Mouse (Mus musculus) neural tube, embryonic 14.5 days (tissue): ENCODE data around the gene Arhgef26. TPM values are rescaled to one million over a fixed set of nuclear protein-coding genes. Genes with fewer than 3 reads are reported as not detected.

Experiments used
- ATAC-seq: fragments of 200-750 bp; cut with Nextera tagmentation; 2 replicates; pipeline ENCODE4 v1.8.0; 2017; ENCODE audit warnings: low read depth, mild to moderate bottlenecking, moderate TSS enrichment, moderate library complexity
- H3K27ac ChIP-seq: fragments of 300-500 bp; sonication (generic); 2 replicates; pipeline ENCODE4 v1.5.1; 2014; ENCODE audit warnings: low read depth, mild to moderate bottlenecking, control low read depth, low read length, moderate library complexity, mixed read lengths
- H3K27me3 ChIP-seq: fragments of 300-500 bp; sonication (generic); 2 replicates; pipeline ENCODE4 v1.6.1; 2014; ENCODE audit warnings: low read length; ENCODE audit not compliant: control insufficient read depth, insufficient read depth
- H3K36me3 ChIP-seq: fragments of 300-500 bp; sonication (generic); 2 replicates; pipeline ENCODE4 v1.6.1; 2014; ENCODE audit warnings: low read length, mixed read lengths; ENCODE audit not compliant: control insufficient read depth, insufficient read depth
- H3K4me1 ChIP-seq: fragments of 300-500 bp; sonication (generic); 2 replicates; pipeline ENCODE4 v1.6.1; 2014; ENCODE audit warnings: low read length; ENCODE audit not compliant: control insufficient read depth, insufficient read depth
- H3K4me2 ChIP-seq: fragments of 300-500 bp; sonication (generic); 2 replicates; pipeline ENCODE4 v1.6.1; 2014; ENCODE audit warnings: mild to moderate bottlenecking, low read depth, low read length, control low read depth
- H3K4me3 ChIP-seq: fragments of 300-500 bp; sonication (generic); 2 replicates; pipeline ENCODE4 v1.5.1; 2014; ENCODE audit warnings: low read depth, low read length, control low read depth, mixed read lengths
- H3K9ac ChIP-seq: fragments of 300-500 bp; sonication (generic); replicated peaks from 2 replicates; pipeline ENCODE4 v1.6.1; 2014; ENCODE audit warnings: low read depth, mild to moderate bottlenecking, control low read depth, low read length, mixed read lengths
- H3K9me3 ChIP-seq: fragments of 300-500 bp; sonication (generic); 2 replicates; pipeline ENCODE4 v1.6.1; 2016; ENCODE audit warnings: low read length; ENCODE audit not compliant: control insufficient read depth
- WGBS: fragments of 180-500 bp; shearing (Covaris S2); extraction: QIAGEN DNeasy Blood & Tissue Kit; methylation state at CpG from one replicate; pipeline ENCODE4 v1.1.7; 2014; 5-methylcytosine and 5-hydroxymethylcytosine counted together
- polyA plus RNA-seq: library from polyadenylated mRNA; unstranded; fragments of >200 nt; fragmentation: Nextera tagmentation; extraction: Ambion mirVana; gene quantifications from 2 replicates; pipeline ENCODE4 v1.2.1, GENCODE M21; 2014

The Arhgef26 gene
- polyA plus RNA-seq, result 11.4 and 11.7 TPM in 2 replicates

GRCm38 (mm10) chr3:62338044-62338443, at the start of gene Arhgef26:
TSS of gene Arhgef26 (plus strand) at chr3:62338344.
- peak within 1 kb of the TSS; percentile 70 for H3K9ac ChIP-seq
- no peaks in the 10 kb centered on the region for H3K9me3 ChIP-seq
- 87% methylated on average over 3 of the region's 3 CpGs for WGBS
- peak within 1 kb of the TSS; percentile 69 for H3K4me2 ChIP-seq
- H3K4me3 ChIP-seq, result peak within 1 kb of the TSS; percentile 75
- H3K27me3 ChIP-seq, result no peaks in the 10 kb centered on the region
- no peaks in the 10 kb centered on the region for H3K36me3 ChIP-seq
- H3K27ac ChIP-seq, result peak within 1 kb of the TSS; percentile 10; the same call in 1 of the 2 replicates
- 0 out of 2 replicates have a peak, but pooled peaks cover 2% of the 10 kb centered on the region for H3K4me1 ChIP-seq
- ATAC-seq, result no peak

GRCm38 (mm10) chr3:62310493-62310892, 27.7 kb upstream of the Arhgef26 start:
- no peak for ATAC-seq
- Histone ChIP-seq H3K4me3 (no peak overlapping the region), H3K36me3 (no peaks in the 10 kb centered on the region), H3K4me2 (no peak overlapping the region), H3K4me1 (no peaks in the 10 kb centered on the region), H3K9me3 (no peaks in the 10 kb centered on the region), H3K9ac (no peak overlapping the region), H3K27ac (no peak overlapping the region), H3K27me3 (no peaks in the 10 kb centered on the region)
- 88% methylated on average over 3 of the region's 3 CpGs for WGBS

- no peak overlapping the region for H3K4me2 ChIP-seq
- H3K9me3 ChIP-seq, result no peaks in the 10 kb centered on the region
- H3K27ac ChIP-seq, result no peak overlapping the region
- H3K4me3 ChIP-seq, result no peak overlapping the region
- H3K4me1 ChIP-seq, result no peaks in the 10 kb centered on the region
- 96% methylated on average over 5 of the region's 5 CpGs for WGBS
- no peak overlapping the region for H3K9ac ChIP-seq
- peak; percentile 44; the same call in 1 of the 2 replicates for ATAC-seq
- H3K36me3 ChIP-seq, result no peaks in the 10 kb centered on the region
- no peaks in the 10 kb centered on the region for H3K27me3 ChIP-seq
These were observed 26.9 kb upstream of the Arhgef26 start for GRCm38 (mm10) chr3:62311224-62311623.

GRCm38 (mm10) chr3:62324708-62325107, 13.4 kb upstream of the Arhgef26 start:
- Histone ChIP-seq H3K27me3 (no peaks in the 10 kb centered on the region), H3K36me3 (no peaks in the 10 kb centered on the region), H3K4me1 (no peaks in the 10 kb centered on the region), H3K27ac (no peak overlapping the region), H3K4me2 (no peak overlapping the region), H3K4me3 (no peak overlapping the region), H3K9ac (no peak overlapping the region), H3K9me3 (no peaks in the 10 kb centered on the region)
- ATAC-seq, result no peak; the same call in 1 of the 2 replicates
- WGBS, result 54% methylated on average over 1 of the region's 1 CpGs

GRCm38 (mm10) chr3:62327903-62328302, 10.2 kb upstream of the Arhgef26 start:
- Histone ChIP-seq H3K27ac (no peak overlapping the region), H3K36me3 (no peaks in the 10 kb centered on the region), H3K27me3 (no peaks in the 10 kb centered on the region), H3K4me1 (no peaks in the 10 kb centered on the region), H3K4me2 (no peak overlapping the region), H3K4me3 (no peak overlapping the region), H3K9me3 (no peaks in the 10 kb centered on the region), H3K9ac (no peak overlapping the region)
- WGBS, result 45% methylated on average over 2 of the region's 2 CpGs
- ATAC-seq, result peak; percentile 46; the same call in 1 of the 2 replicates

GRCm38 (mm10) chr3:62338461-62338853, 313 bp downstream of the Arhgef26 start:
- Histone ChIP-seq H3K9me3 (no peaks in the 10 kb centered on the region), H3K4me1 (0 out of 2 replicates have a peak, but pooled peaks cover 2% of the 10 kb centered on the region), H3K27ac (no peak overlapping the region), H3K36me3 (no peaks in the 10 kb centered on the region), H3K4me3 (peak overlapping the region; percentile 75), H3K4me2 (peak overlapping the region; percentile 69), H3K27me3 (no peaks in the 10 kb centered on the region), H3K9ac (peak overlapping the region; percentile 70)
- WGBS, result 2% methylated on average over 14 of the region's 17 CpGs
- ATAC-seq, result peak; percentile 16; the same call in 1 of the 2 replicates

- H3K9me3 ChIP-seq, result no peaks in the 10 kb centered on the region
- H3K36me3 ChIP-seq, result no peaks in the 10 kb centered on the region
- H3K4me2 ChIP-seq, result peak overlapping the region; percentile 69
- H3K27me3 ChIP-seq, result no peaks in the 10 kb centered on the region
- WGBS, result under 1% methylated on average over 55 of the region's 68 CpGs
- H3K9ac ChIP-seq, result peak overlapping the region; percentile 70
- H3K27ac ChIP-seq, result peak overlapping the region; percentile 10; the same call in 1 of the 2 replicates
- H3K4me3 ChIP-seq, result peak overlapping the region; percentile 75
- 0 out of 2 replicates have a peak, but pooled peaks cover 2% of the 10 kb centered on the region for H3K4me1 ChIP-seq
- peak; percentile 94 for ATAC-seq
These were observed 841 bp downstream of the Arhgef26 start for GRCm38 (mm10) chr3:62338854-62339515.

GRCm38 (mm10) chr3:62339516-62340051, 1.4 kb downstream of the Arhgef26 start:
- under 1% methylated on average over 52 of the region's 53 CpGs for WGBS
- H3K9me3 ChIP-seq, result no peaks in the 10 kb centered on the region
- peak overlapping the region; percentile 75 for H3K4me3 ChIP-seq
- peak overlapping the region; percentile 70 for H3K9ac ChIP-seq
- H3K27ac ChIP-seq, result peak overlapping the region; percentile 10; the same call in 1 of the 2 replicates
- no peaks in the 10 kb centered on the region for H3K27me3 ChIP-seq
- H3K4me2 ChIP-seq, result peak overlapping the region; percentile 69
- 0 out of 2 replicates have a peak, but pooled peaks cover 2% of the 10 kb centered on the region for H3K4me1 ChIP-seq
- no peaks in the 10 kb centered on the region for H3K36me3 ChIP-seq
- peak; percentile 69 for ATAC-seq

GRCm38 (mm10) chr3:62340154-62340760, 2.1 kb downstream of the Arhgef26 start:
- no peak for ATAC-seq
- H3K27me3 ChIP-seq, result no peaks in the 10 kb centered on the region
- WGBS, result 5% methylated on average over 16 of the region's 16 CpGs
- H3K9me3 ChIP-seq, result no peaks in the 10 kb centered on the region
- no peak overlapping the region for H3K27ac ChIP-seq
- H3K4me1 ChIP-seq, result 0 out of 2 replicates have a peak, but pooled peaks cover 2% of the 10 kb centered on the region
- no peaks in the 10 kb centered on the region for H3K36me3 ChIP-seq
- H3K9ac ChIP-seq, result peak overlapping the region; percentile 70
- H3K4me3 ChIP-seq, result peak overlapping the region; percentile 75
- peak overlapping the region; percentile 69 for H3K4me2 ChIP-seq
